ENCODE assay signal across 9 mouse cellular contexts in the genomic region with DNA sequence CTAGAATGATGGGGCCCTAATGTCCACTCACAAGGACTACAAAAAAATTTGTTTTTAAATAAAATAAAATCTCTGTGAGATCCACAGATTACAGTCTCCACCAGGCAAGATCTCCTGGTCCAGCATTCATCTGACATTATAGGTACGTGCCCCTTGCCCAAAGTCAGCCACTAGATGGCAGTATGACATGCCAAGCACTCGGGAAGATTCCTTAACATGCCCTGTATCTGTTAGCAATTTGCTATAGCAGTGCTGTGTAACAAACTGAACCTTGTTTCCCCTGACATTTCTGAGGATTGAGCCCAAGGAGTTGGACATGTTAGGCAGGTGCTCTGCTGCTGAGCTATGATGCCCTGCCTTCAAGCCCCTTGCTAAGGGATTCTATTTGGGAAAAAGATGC. TPM values are rescaled to one million over a fixed set of nuclear protein-coding genes. Genes with fewer than 3 reads are reported as not detected.
DNase-seq lines count a peak whose midpoint lies in the region; ATAC-seq lines count a peak whose summit lies in the region.
"Had no signal": no experiment of that assay in that cellular context is flagged by ENCODE, and none has a peak within 500 bp of the region (broad histone marks: within the 10 kb centered on the region; RNA-seq: fewer than 3 reads in every experiment).

No protein-coding gene starts in this region.

- no peak overlapping the region for H3K4me3 ChIP-seq in midbrain, embryonic 14.5 days (replicated peaks; ENCODE audit: low read depth, low read length)
- no peak overlapping the region for H3K4me3 ChIP-seq in midbrain, embryonic 13.5 days (replicated peaks)
- no peak overlapping the region for H3K4me3 ChIP-seq in liver, embryonic 13.5 days (replicated peaks)
- H3K4me3 ChIP-seq: neural tube, embryonic 13.5 days had no signal

- H3K9me3 ChIP-seq in midbrain, embryonic 14.5 days (ENCODE audit: control insufficient read depth, low read length): no peaks in the 10 kb centered on the region
- no peaks in the 10 kb centered on the region for H3K9me3 ChIP-seq in midbrain, embryonic 13.5 days
- no peaks in the 10 kb centered on the region; the same call in 1 of the 2 replicates for H3K9me3 ChIP-seq in liver, embryonic 13.5 days (replicated peaks)
- H3K9me3 ChIP-seq: neural tube, embryonic 13.5 days had no signal

- H3K27me3 ChIP-seq in midbrain, embryonic 14.5 days (ENCODE audit: control insufficient read depth, insufficient read depth, low read length): no peaks in the 10 kb centered on the region
- H3K27me3 ChIP-seq in midbrain, embryonic 13.5 days: no peaks in the 10 kb centered on the region
- H3K27me3 ChIP-seq in liver, embryonic 13.5 days: no peaks in the 10 kb centered on the region; the same call in 1 of the 2 replicates
- H3K27me3 ChIP-seq: neural tube, embryonic 13.5 days had no signal

- no peak overlapping the region for H3K9ac ChIP-seq in midbrain, embryonic 14.5 days (replicated peaks; ENCODE audit: low read length)
- H3K9ac ChIP-seq in midbrain, embryonic 13.5 days (replicated peaks): no peak overlapping the region
- H3K9ac ChIP-seq in liver, embryonic 13.5 days: no peak overlapping the region
- H3K9ac ChIP-seq: neural tube, embryonic 13.5 days had no signal

- no peak overlapping the region for H3K4me2 ChIP-seq in midbrain, embryonic 14.5 days (ENCODE audit: low read length)
- no peak overlapping the region for H3K4me2 ChIP-seq in midbrain, embryonic 13.5 days (replicated peaks)
- H3K4me2 ChIP-seq in liver, embryonic 13.5 days: no peak overlapping the region
- H3K4me2 ChIP-seq: neural tube, embryonic 13.5 days had no signal

- no peaks in the 10 kb centered on the region for H3K4me1 ChIP-seq in midbrain, embryonic 14.5 days (ENCODE audit: control insufficient read depth, insufficient read depth, low read length)
- H3K4me1 ChIP-seq in midbrain, embryonic 13.5 days (replicated peaks): no peaks in the 10 kb centered on the region
- H3K4me1 ChIP-seq in liver, embryonic 13.5 days (replicated peaks): peaks cover 5% of the 10 kb centered on the region; the same call in 1 of the 2 replicates
- H3K4me1 ChIP-seq: neural tube, embryonic 13.5 days had no signal

- no peak for ATAC-seq in cerebellum, adult (ENCODE audit: insufficient number of reproducible peaks, low FRiP score, low TSS enrichment)
- no peak for ATAC-seq in midbrain, embryonic 14.5 days (ENCODE audit: low FRiP score, low TSS enrichment)
- no peak for ATAC-seq in midbrain, embryonic 13.5 days
- ATAC-seq in liver, embryonic 13.5 days (ENCODE audit: low read depth): no peak

- H3K36me3 ChIP-seq in midbrain, embryonic 14.5 days (ENCODE audit: control insufficient read depth, insufficient read depth, low read length): no peaks in the 10 kb centered on the region
- 0 out of 2 replicates have a peak, but pooled peaks cover 3% of the 10 kb centered on the region for H3K36me3 ChIP-seq in midbrain, embryonic 13.5 days
- H3K36me3 ChIP-seq in liver, embryonic 13.5 days: no peaks in the 10 kb centered on the region

- 59% methylated on average over 2 of the region's 2 CpGs for WGBS in midbrain, embryonic 14.5 days
- WGBS in midbrain, embryonic 13.5 days: 37% methylated on average over 2 of the region's 2 CpGs
- WGBS in liver, embryonic 13.5 days (ENCODE audit: insufficient replicate concordance): 33% methylated on average over 2 of the region's 2 CpGs

- peak; percentile 37 to 53 for DNase-seq in cerebellum, postnatal 10 days
- peak; percentile 30 for DNase-seq in midbrain, embryonic 14.5 days
- DNase-seq in liver, embryonic 13.5 days: peak; percentile 28
- DNase-seq in thymus, postnatal 0 days (ENCODE audit: low spot score): peak; percentile 43
- DNase-seq in adrenal gland, postnatal 4 days (ENCODE audit: low spot score in 2 of 2): no peak
- DNase-seq in testis, postnatal 10 days (ENCODE audit: low spot score): no peak

- H3K27ac ChIP-seq in midbrain, embryonic 14.5 days (replicated peaks; ENCODE audit: low read depth, low read length): no peak overlapping the region
- no peak overlapping the region for H3K27ac ChIP-seq in midbrain, embryonic 13.5 days
- no peak overlapping the region for H3K27ac ChIP-seq in liver, embryonic 13.5 days
- H3K27ac ChIP-seq: neural tube, embryonic 13.5 days had no signal

RNA-seq across cellular contexts. Expression of gene Kdelr2, which starts 8.0 kb away (rescaled TPM):
- polyA plus RNA-seq in midbrain, embryonic 14.5 days (2014; fragmentation: Nextera tagmentation; extraction: Ambion mirVana): 134 and 139 TPM in 2 replicates
- polyA plus RNA-seq in midbrain, embryonic 13.5 days (2015; fragmentation: Nextera tagmentation; extraction: Ambion mirVana): 138 and 141 TPM in 2 replicates
- polyA plus RNA-seq in liver, embryonic 13.5 days (2015; fragmentation: Nextera tagmentation; extraction: Ambion mirVana): 155 and 176 TPM in 2 replicates
- polyA plus RNA-seq in thymus, postnatal 0 days (2015; fragmentation: Nextera tagmentation; extraction: Ambion mirVana): 96.9 and 106 TPM in 2 replicates
- 100 to 1,000 TPM; 129 to 136 TPM for total RNA-seq in adrenal gland, postnatal 4 days (2021)

RNA-seq across cellular contexts. Expression of gene Grid2ip, which starts 38.5 kb away (rescaled TPM):
- 0.29 and 0.31 TPM in 2 replicates for polyA plus RNA-seq in midbrain, embryonic 14.5 days (2014; fragmentation: Nextera tagmentation; extraction: Ambion mirVana)
- 0.19 and 0.36 TPM in 2 replicates for polyA plus RNA-seq in midbrain, embryonic 13.5 days (2015; fragmentation: Nextera tagmentation; extraction: Ambion mirVana)
- 0.03 TPM in 1 of 2 replicates, not detected in the other for polyA plus RNA-seq in liver, embryonic 13.5 days (2015; fragmentation: Nextera tagmentation; extraction: Ambion mirVana)
- 0.05 TPM in 1 of 2 replicates, not detected in the other for polyA plus RNA-seq in thymus, postnatal 0 days (2015; fragmentation: Nextera tagmentation; extraction: Ambion mirVana)
- 1 to 10 TPM; 1.2 TPM for total RNA-seq in adrenal gland, postnatal 4 days (2021)

Comparison
In these comparisons a context has a peak if more than half of its experiments do, and no peak if none do; other contexts are left out.
1. DNase-seq: peak in cerebellum, postnatal 10 days (2 of 2), midbrain, embryonic 14.5 days (single experiment), liver, embryonic 13.5 days (single experiment) and thymus, postnatal 0 days (single experiment); none in adrenal gland, postnatal 4 days (0 of 2) and testis, postnatal 10 days (single experiment).